Mouse (Mus musculus) bone marrow macrophage, adult 2 months (primary cell): ENCODE measurements around the gene 4930469K13Rik. TPM values are rescaled to one million over a fixed set of nuclear protein-coding genes. Genes with fewer than 3 reads are reported as not detected.

Experiments
- H3K27ac ChIP-seq: 2 replicates; pipeline ENCODE4 v1.5.1; 2012; ENCODE audit warnings: low read depth, low read length; ENCODE audit not compliant: insufficient read depth
- H3K4me1 ChIP-seq: 2 replicates; pipeline ENCODE4 v1.6.1; 2012; ENCODE audit warnings: low read length; ENCODE audit not compliant: control insufficient read depth, insufficient read depth
- H3K4me3 ChIP-seq: 2 replicates; pipeline ENCODE4 v1.5.1; 2012; ENCODE audit warnings: mild to moderate bottlenecking, low read length, moderate library complexity; ENCODE audit not compliant: insufficient read depth
- CTCF ChIP-seq: IDR thresholded peaks from 2 replicates; pipeline ENCODE4 v1.5.1; 2012; ENCODE audit warnings: low read depth, mild to moderate bottlenecking, low read length, moderate library complexity
- POLR2A ChIP-seq: IDR thresholded peaks from 2 replicates; pipeline ENCODE4 v1.6.1; 2012; ENCODE audit warnings: mild to moderate bottlenecking, low read depth, low read length, borderline replicate concordance
- polyA plus RNA-seq: library from polyadenylated mRNA; stranded (reverse); fragments of >200 nt; gene quantifications from 2 replicates; pipeline ENCODE4 v1.2.4, GENCODE M21; 2012; ENCODE audit not compliant: missing spikeins, insufficient read depth, insufficient read length

4930469K13Rik gene
- polyA plus RNA-seq, 1 experiment, result not detected

GRCm38 (mm10) chr11:34029658-34030057, 68.7 kb downstream of the 4930469K13Rik start:
- TF ChIP-seq POLR2A, result no peak
- peaks cover 71% of the 10 kb centered on the region for H3K4me1 ChIP-seq
- H3K27ac ChIP-seq, result no peak overlapping the region
- H3K4me3 ChIP-seq, result no peak overlapping the region

GRCm38 (mm10) chr11:34025091-34025490, 73.3 kb downstream of the 4930469K13Rik start:
- H3K27ac ChIP-seq, result peak overlapping the region; percentile 60
- peaks cover 47% of the 10 kb centered on the region for H3K4me1 ChIP-seq
- TF ChIP-seq POLR2A, result no peak
- no peak for TF ChIP-seq CTCF
- no peak overlapping the region for H3K4me3 ChIP-seq

GRCm38 (mm10) chr11:34012007-34012652, 86.2 kb downstream of the 4930469K13Rik start:
- H3K27ac ChIP-seq, result peak overlapping the region; percentile 94
- peaks cover 38% of the 10 kb centered on the region for H3K4me1 ChIP-seq
- no peak overlapping the region for H3K4me3 ChIP-seq
- TF ChIP-seq POLR2A (no peak), CTCF (peak; percentile 7; the same call in 1 of the 2 replicates)

DNA sequence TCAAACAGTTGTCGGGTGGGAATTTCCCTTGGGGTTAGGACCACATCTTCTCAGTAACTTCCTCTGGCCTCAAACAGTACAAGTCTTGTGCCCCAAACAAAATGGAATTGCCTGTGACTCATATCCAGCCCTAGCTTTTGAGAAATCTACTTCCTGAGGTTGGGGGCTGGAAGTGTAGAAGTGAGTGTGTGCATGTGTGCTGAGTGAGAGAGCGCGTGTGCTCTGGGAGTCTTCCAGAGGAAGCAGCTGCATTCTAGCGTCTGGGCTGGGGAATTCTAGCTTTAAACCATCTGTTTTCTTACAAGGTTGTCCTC, 87.5 kb downstream of the 4930469K13Rik start:
- Histone ChIP-seq H3K4me3 (no peak overlapping the region), H3K27ac (peak overlapping the region; percentile 91), H3K4me1 (peaks cover 38% of the 10 kb centered on the region)
- no peak for TF ChIP-seq POLR2A
- no peak for TF ChIP-seq CTCF

- TF ChIP-seq POLR2A, result no peak
- TF ChIP-seq CTCF, result no peak
- H3K27ac ChIP-seq, result peak overlapping the region; percentile 91
- peaks cover 38% of the 10 kb centered on the region for H3K4me1 ChIP-seq
- H3K4me3 ChIP-seq, result no peak overlapping the region
These were observed 88.1 kb downstream of the 4930469K13Rik start for GRCm38 (mm10) chr11:34010133-34010858.

- no peak overlapping the region for H3K4me3 ChIP-seq
- TF ChIP-seq CTCF (no peak), POLR2A (no peak)
- H3K4me1 ChIP-seq, result peaks cover 38% of the 10 kb centered on the region
- peak overlapping the region; percentile 91 for H3K27ac ChIP-seq
These were observed 88.9 kb downstream of the 4930469K13Rik start for GRCm38 (mm10) chr11:34009316-34010087.

GRCm38 (mm10) chr11:34008702-34009101, 89.7 kb downstream of the 4930469K13Rik start:
- H3K4me1 ChIP-seq, result peaks cover 38% of the 10 kb centered on the region
- peak; percentile 60; the same call in 1 of the 2 replicates for TF ChIP-seq CTCF
- no peak for TF ChIP-seq POLR2A
- peak overlapping the region; percentile 32 for H3K4me3 ChIP-seq
- peak overlapping the region; percentile 89 for H3K27ac ChIP-seq

DNA sequence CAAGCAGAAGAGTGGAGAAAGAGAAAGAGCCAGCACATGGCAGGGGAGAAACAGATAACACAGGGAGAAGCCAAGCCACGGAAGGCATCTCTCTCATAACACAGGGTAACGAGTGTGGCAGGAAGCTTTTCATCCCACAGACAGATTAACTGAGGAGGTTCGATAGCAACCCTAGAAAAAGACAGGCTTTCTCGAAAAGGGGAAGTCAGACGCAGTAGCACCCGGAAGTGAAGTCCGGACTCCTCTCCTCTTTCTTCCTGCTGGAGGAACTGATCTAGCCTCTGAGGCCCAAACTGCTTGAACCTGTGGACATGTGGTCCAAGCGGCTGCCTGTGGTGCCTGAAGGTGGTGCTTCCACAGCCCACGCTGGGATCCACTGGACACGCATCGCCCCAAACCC, 90.1 kb downstream of the 4930469K13Rik start:
- Histone ChIP-seq H3K27ac (peak overlapping the region; percentile 89), H3K4me3 (peak overlapping the region; percentile 32), H3K4me1 (peaks cover 38% of the 10 kb centered on the region)
- TF ChIP-seq POLR2A (no peak), CTCF (no peak)

DNA sequence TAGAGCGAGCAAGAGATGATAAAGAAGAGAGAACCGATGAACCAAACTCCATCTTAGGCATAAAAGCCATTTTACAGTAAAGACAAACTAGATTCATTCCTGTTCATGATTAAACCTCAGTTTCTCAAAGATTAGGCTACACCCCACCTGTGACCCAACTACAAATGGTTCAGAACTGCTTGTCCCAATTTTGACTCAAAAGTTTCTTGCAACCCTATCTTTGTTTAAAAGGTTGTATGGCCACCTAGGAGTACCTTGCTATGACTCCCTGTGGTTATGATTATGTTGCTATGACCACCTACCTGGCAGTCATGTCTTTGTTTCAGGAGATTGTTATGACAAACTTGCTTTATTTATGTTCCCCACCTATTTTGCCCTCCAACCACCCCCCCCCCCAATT, 90.7 kb downstream of the 4930469K13Rik start:
- H3K4me1 ChIP-seq, result peaks cover 36% of the 10 kb centered on the region

GRCm38 (mm10) chr11:34002593-34002965, 95.8 kb downstream of the 4930469K13Rik start:
- TF ChIP-seq POLR2A (no peak), CTCF (no peak)
- H3K4me1 ChIP-seq, result peaks cover 20% of the 10 kb centered on the region
- no peak overlapping the region for H3K27ac ChIP-seq
- H3K4me3 ChIP-seq, result no peak overlapping the region

More for the DNA sequence above, 90.7 kb downstream of the 4930469K13Rik start:
- TF ChIP-seq CTCF, result no peak
- TF ChIP-seq POLR2A, result no peak
- no peak overlapping the region for H3K27ac ChIP-seq
- H3K4me3 ChIP-seq, result no peak overlapping the region
